Mouse (Mus musculus): Measurements from ENCODE around the gene Olfr1367.
"Not testable (repeated sequence)": the region's sequence is repeated elsewhere in the genome, so short reads cannot be mapped to it uniquely, and the experiment has no call there.

Olfr1367 gene

GRCm38 (mm10) chr13:21396048-21396447, 49.3 kb downstream of the Olfr1367 start:
- DNase-seq (ENCODE audit: extremely low spot score, low spot score) = not testable (repeated sequence)

DNA sequence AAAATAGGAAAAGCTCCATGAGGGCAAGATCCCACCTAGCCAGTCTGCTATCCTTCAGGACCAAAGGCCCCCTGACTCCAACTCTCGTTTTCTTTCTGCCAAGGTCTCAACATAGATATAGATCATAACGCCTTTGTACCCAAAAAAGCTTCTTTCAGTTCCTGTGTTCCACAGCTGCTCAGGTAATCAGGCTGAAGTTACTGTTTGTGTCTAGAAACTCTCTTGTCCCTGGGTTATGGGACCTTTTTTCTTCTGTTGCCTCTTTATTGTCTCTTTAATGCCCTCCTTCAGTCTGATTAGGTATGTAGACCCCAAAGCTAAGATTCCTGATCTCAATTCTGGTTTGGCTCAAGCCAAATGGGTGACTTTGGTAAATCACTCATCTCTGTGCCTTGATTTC, 50.8 kb downstream of the Olfr1367 start:
- DNase-seq (ENCODE audit: extremely low spot score, low spot score) = no peak
